Mouse (Mus musculus): ENCODE data around the gene Prickle4. TPM values are rescaled to one million over a fixed set of nuclear protein-coding genes. Genes with fewer than 3 reads are reported as not detected.

Prickle4 gene
- polyA plus RNA-seq, 1 experiment = 5.5 TPM

DNA sequence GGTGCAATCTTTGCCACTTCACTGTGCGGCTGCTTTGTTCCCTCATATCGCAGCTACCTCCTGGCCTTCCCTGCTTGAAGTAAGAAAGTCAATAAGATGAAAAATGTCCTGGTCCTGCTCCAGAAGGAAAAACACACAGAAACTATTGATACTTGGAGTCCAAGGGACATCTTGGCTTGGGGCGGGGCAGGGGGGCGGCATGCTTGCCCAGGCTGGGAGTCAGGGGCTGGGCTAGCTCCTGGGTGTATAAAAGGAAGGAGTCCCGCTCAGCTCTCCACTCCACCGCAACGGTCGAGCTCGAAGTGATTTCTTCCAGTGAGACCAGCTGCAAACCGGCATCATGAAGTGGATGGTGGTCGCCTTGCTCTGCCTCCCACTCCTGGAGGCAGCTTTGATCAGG, 32.0 kb upstream of the Prickle4 start, which contains the start of gene Pgc:
Gene Pgc (plus strand): TSS at position 277 of the 400 bp plus-strand sequence.
- Histone ChIP-seq H3K27ac (ENCODE audit: control insufficient read depth, insufficient read depth, low read length) (no peak within 1 kb of the TSS), H3K4me3 (ENCODE audit: control insufficient read depth, insufficient read depth, low read length) (no peak within 1 kb of the TSS), H3K27me3 (ENCODE audit: control insufficient read depth, insufficient read depth, low read length) (no peaks in the 10 kb centered on the region), H3K36me3 (ENCODE audit: control insufficient read depth, insufficient read depth, low read length) (no peaks in the 10 kb centered on the region), H3K4me1 (replicated peaks; ENCODE audit: control insufficient read depth, insufficient read depth, low read length) (no peaks in the 10 kb centered on the region)
- DNase-seq = no peak
- TF ChIP-seq POLR2A (IDR thresholded peaks at IDR 0.05; ENCODE audit: control insufficient read depth, extremely low read depth, insufficient read depth, low read length, poor library complexity) (no peak), CTCF (IDR thresholded peaks at IDR 0.05; ENCODE audit: borderline replicate concordance, control insufficient read depth, extremely low read depth, insufficient read depth, low read length, poor library complexity) (no peak)
- WGBS = 90% methylated on average over 11 of the region's 11 CpGs

DNA sequence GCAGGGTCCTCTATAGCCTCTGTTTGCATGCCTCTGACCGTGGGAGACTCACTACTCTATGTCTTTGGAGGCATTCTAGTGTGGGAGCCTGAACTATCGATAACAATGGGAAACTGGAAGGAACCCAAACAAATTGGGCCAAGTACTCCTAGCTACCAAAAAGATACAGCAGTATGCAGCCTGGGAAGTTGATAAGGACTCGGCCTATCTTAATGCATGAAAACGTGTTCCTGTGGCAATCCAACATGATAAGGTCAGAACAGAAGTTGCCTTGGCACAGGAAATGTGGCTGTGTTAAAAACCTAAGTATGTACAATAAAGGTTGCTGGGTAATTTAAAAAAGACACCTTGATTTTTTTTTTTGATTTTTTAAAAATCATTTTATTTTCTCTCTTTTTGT, 26.6 kb upstream of the Prickle4 start:
- TF ChIP-seq CTCF (IDR thresholded peaks at IDR 0.05; ENCODE audit: borderline replicate concordance, control insufficient read depth, extremely low read depth, insufficient read depth, low read length, poor library complexity) = no peak
- no peak for TF ChIP-seq POLR2A (IDR thresholded peaks at IDR 0.05; ENCODE audit: control insufficient read depth, extremely low read depth, insufficient read depth, low read length, poor library complexity)
- no peaks in the 10 kb centered on the region for H3K36me3 ChIP-seq (ENCODE audit: control insufficient read depth, insufficient read depth, low read length)
- H3K27me3 ChIP-seq (ENCODE audit: control insufficient read depth, insufficient read depth, low read length) = no peaks in the 10 kb centered on the region
- H3K4me1 ChIP-seq (replicated peaks; ENCODE audit: control insufficient read depth, insufficient read depth, low read length) = no peaks in the 10 kb centered on the region
- H3K27ac ChIP-seq (ENCODE audit: control insufficient read depth, insufficient read depth, low read length) = no peak overlapping the region
- no peak for DNase-seq
- 85% methylated on average over 4 of the region's 4 CpGs for WGBS
- no peak overlapping the region for H3K4me3 ChIP-seq (ENCODE audit: control insufficient read depth, insufficient read depth, low read length)

DNA sequence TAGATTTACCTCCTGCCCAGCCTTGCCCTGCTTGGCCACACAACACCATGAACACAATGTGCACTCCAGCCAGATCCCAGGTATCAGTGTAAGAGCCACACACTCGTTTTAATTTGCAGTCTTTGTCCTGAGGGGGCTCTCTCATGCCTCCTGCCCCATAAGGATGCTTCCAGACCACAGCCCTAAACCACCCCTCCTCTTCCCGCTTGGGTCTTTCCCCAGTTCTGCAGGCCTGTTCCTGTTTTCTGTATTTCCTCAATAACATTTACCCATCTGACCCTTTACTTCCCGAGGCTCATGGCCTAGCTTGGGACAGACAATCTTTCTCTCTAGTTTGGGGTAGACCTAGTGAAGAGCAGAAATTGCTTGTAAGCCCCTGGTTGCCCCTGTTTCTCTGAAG, 20.5 kb upstream of the Prickle4 start:
- WGBS = 12% methylated on average over 3 of the region's 3 CpGs
- TF ChIP-seq CTCF (IDR thresholded peaks at IDR 0.05; ENCODE audit: borderline replicate concordance, control insufficient read depth, extremely low read depth, insufficient read depth, low read length, poor library complexity) (no peak), POLR2A (IDR thresholded peaks at IDR 0.05; ENCODE audit: control insufficient read depth, extremely low read depth, insufficient read depth, low read length, poor library complexity) (no peak)
- no peak overlapping the region for H3K4me3 ChIP-seq (ENCODE audit: control insufficient read depth, insufficient read depth, low read length)
- no peaks in the 10 kb centered on the region for H3K36me3 ChIP-seq (ENCODE audit: control insufficient read depth, insufficient read depth, low read length)
- H3K4me1 ChIP-seq (replicated peaks; ENCODE audit: control insufficient read depth, insufficient read depth, low read length) = no peaks in the 10 kb centered on the region
- H3K27ac ChIP-seq (ENCODE audit: control insufficient read depth, insufficient read depth, low read length) = no peak overlapping the region
- H3K27me3 ChIP-seq (ENCODE audit: control insufficient read depth, insufficient read depth, low read length) = no peaks in the 10 kb centered on the region
- DNase-seq = no peak

DNA sequence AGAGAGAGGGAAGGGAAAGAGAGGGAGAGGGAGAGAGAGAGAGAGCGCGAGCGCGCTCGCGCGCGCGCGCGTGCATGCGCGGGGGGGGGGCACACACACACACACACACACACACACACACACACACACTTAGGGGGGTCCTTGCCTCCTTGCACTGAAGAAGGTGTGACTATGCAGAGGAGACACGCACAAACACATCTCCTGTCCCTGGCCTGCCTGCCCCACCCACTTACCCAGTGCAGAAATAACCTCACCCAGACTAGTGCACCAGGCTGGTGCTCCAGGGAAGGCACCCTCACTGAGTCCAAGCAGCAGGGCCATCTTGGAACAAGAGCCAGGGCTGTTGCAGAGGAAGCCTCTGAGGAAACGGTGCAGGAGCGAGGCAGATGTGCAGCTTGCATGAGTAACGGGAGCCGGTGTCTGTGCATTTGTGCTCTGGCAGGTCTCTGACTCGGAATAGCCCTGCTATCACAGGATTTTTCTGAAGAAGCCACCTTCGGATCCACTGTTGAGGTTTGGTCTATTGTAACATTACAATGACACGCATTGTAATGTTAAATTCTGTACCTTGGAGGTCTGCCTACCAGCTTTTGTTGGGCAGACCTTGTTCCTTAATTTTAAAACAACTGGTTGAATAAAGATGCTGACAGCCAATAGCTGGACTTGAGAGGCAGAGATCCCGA, 18.5 kb upstream of the Prickle4 start:
- H3K27me3 ChIP-seq (ENCODE audit: control insufficient read depth, insufficient read depth, low read length) = no peaks in the 10 kb centered on the region
- WGBS = 78% methylated on average over 21 of the region's 22 CpGs
- H3K36me3 ChIP-seq (ENCODE audit: control insufficient read depth, insufficient read depth, low read length) = no peaks in the 10 kb centered on the region
- no peak for TF ChIP-seq POLR2A (IDR thresholded peaks at IDR 0.05; ENCODE audit: control insufficient read depth, extremely low read depth, insufficient read depth, low read length, poor library complexity)
- TF ChIP-seq CTCF (IDR thresholded peaks at IDR 0.05; ENCODE audit: borderline replicate concordance, control insufficient read depth, extremely low read depth, insufficient read depth, low read length, poor library complexity) = no peak
- H3K27ac ChIP-seq (ENCODE audit: control insufficient read depth, insufficient read depth, low read length) = no peak overlapping the region
- H3K4me1 ChIP-seq (replicated peaks; ENCODE audit: control insufficient read depth, insufficient read depth, low read length) = no peaks in the 10 kb centered on the region
- no peak overlapping the region for H3K4me3 ChIP-seq (ENCODE audit: control insufficient read depth, insufficient read depth, low read length)
- DNase-seq = no peak

DNA sequence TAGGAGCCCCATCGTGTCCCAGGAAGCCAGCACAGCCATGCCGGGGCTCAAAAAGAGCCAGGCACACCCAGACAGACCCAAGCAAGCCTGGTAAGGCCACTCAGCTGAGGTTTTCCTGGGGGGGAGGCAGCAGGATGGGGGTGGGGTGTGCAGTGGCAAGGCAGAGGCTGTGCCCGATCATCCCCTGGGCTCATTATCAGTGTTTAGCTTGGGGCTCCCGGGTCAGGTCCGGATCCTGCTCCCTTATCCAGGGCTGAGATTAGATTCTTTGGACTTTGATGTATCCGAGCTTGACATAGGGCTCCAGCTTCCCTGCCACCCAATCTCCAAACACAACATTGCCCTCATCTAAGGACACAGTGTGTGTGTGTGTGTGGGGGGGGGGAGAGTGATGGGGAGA, 17.3 kb upstream of the Prickle4 start:
- Histone ChIP-seq H3K4me1 (replicated peaks; ENCODE audit: control insufficient read depth, insufficient read depth, low read length) (no peaks in the 10 kb centered on the region), H3K4me3 (ENCODE audit: control insufficient read depth, insufficient read depth, low read length) (no peak overlapping the region), H3K36me3 (ENCODE audit: control insufficient read depth, insufficient read depth, low read length) (no peaks in the 10 kb centered on the region), H3K27ac (ENCODE audit: control insufficient read depth, insufficient read depth, low read length) (no peak overlapping the region), H3K27me3 (ENCODE audit: control insufficient read depth, insufficient read depth, low read length) (no peaks in the 10 kb centered on the region)
- no peak for TF ChIP-seq POLR2A (IDR thresholded peaks at IDR 0.05; ENCODE audit: control insufficient read depth, extremely low read depth, insufficient read depth, low read length, poor library complexity)
- no peak for TF ChIP-seq CTCF (IDR thresholded peaks at IDR 0.05; ENCODE audit: borderline replicate concordance, control insufficient read depth, extremely low read depth, insufficient read depth, low read length, poor library complexity)
- WGBS = 88% methylated on average over 6 of the region's 6 CpGs
- DNase-seq = no peak

DNA sequence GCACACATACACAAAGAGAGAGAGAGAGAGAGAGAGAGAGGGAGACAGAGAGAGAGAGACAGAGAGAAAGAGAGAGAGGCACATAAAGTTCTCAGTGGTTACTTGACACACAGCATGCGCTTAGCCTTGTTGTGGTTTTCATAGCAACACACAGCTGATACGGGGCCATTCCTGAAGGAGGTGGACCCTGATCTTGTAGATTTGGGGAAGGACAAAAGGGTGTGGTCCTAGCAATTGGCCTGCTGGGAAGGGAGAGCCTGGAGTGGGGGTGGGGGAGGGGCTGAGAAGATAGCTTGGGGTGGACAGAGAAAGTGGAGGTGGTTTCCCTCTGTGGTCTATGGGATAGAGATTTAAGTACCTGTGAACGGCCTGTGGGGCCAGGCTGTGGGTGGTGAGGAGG, 15.5 kb upstream of the Prickle4 start:
- H3K4me1 ChIP-seq (replicated peaks; ENCODE audit: control insufficient read depth, insufficient read depth, low read length) = no peaks in the 10 kb centered on the region
- 14% methylated on average over 3 of the region's 3 CpGs for WGBS
- no peak overlapping the region for H3K4me3 ChIP-seq (ENCODE audit: control insufficient read depth, insufficient read depth, low read length)
- no peaks in the 10 kb centered on the region for H3K27me3 ChIP-seq (ENCODE audit: control insufficient read depth, insufficient read depth, low read length)
- no peak for DNase-seq
- no peaks in the 10 kb centered on the region for H3K36me3 ChIP-seq (ENCODE audit: control insufficient read depth, insufficient read depth, low read length)
- no peak for TF ChIP-seq POLR2A (IDR thresholded peaks at IDR 0.05; ENCODE audit: control insufficient read depth, extremely low read depth, insufficient read depth, low read length, poor library complexity)
- no peak for TF ChIP-seq CTCF (IDR thresholded peaks at IDR 0.05; ENCODE audit: borderline replicate concordance, control insufficient read depth, extremely low read depth, insufficient read depth, low read length, poor library complexity)
- H3K27ac ChIP-seq (ENCODE audit: control insufficient read depth, insufficient read depth, low read length) = no peak overlapping the region

DNA sequence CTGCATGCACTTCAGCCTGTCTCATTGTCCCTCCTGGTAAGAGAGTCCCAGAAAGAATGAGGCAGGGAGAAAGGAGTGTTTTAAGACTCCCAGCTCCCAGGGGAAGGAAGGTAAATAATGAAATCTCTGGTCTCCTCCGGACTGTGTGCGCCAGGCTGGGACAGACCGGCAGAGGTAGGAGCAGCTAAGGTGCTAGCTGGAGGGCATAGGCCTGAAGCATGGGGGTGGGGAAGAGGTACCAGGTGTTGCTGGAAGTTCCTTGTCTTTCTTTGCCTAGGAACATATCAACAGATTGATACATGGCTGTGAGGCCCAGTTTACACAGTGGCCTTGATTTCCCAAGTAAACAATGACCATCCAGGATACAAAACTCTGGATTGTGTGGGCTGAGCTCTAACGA, 14.4 kb upstream of the Prickle4 start:
- H3K36me3 ChIP-seq (ENCODE audit: control insufficient read depth, insufficient read depth, low read length) = no peaks in the 10 kb centered on the region
- 92% methylated on average over 4 of the region's 4 CpGs for WGBS
- no peaks in the 10 kb centered on the region for H3K27me3 ChIP-seq (ENCODE audit: control insufficient read depth, insufficient read depth, low read length)
- no peaks in the 10 kb centered on the region for H3K4me1 ChIP-seq (replicated peaks; ENCODE audit: control insufficient read depth, insufficient read depth, low read length)
- no peak overlapping the region for H3K27ac ChIP-seq (ENCODE audit: control insufficient read depth, insufficient read depth, low read length)
- no peak overlapping the region for H3K4me3 ChIP-seq (ENCODE audit: control insufficient read depth, insufficient read depth, low read length)
- TF ChIP-seq CTCF (IDR thresholded peaks at IDR 0.05; ENCODE audit: borderline replicate concordance, control insufficient read depth, extremely low read depth, insufficient read depth, low read length, poor library complexity) = no peak
- TF ChIP-seq POLR2A (IDR thresholded peaks at IDR 0.05; ENCODE audit: control insufficient read depth, extremely low read depth, insufficient read depth, low read length, poor library complexity) = no peak
- DNase-seq = no peak
